Mouse (Mus musculus) hindbrain, embryonic 15.5 days (tissue): ENCODE measurements around the gene Parp3. TPM values are rescaled to one million over a fixed set of nuclear protein-coding genes. Genes with fewer than 3 reads are reported as not detected.
A peak's percentile ranks its signal among the peaks of the same experiment; 100 is the strongest.

Experiments used
- ATAC-seq: fragments of 200-750 bp; cut with Nextera tagmentation; 2 replicates; pipeline ENCODE4 v1.8.0; 2017; ENCODE audit warnings: low read depth, moderate number of reproducible peaks, moderate TSS enrichment; ENCODE audit not compliant: low FRiP score
- H3K27ac ChIP-seq: fragments of 300-500 bp; sonication (generic); replicated peaks from 2 replicates; pipeline ENCODE4 v1.5.1; 2015; ENCODE audit warnings: mild to moderate bottlenecking, inconsistent platforms
- H3K27me3 ChIP-seq: fragments of 300-500 bp; sonication (generic); 2 replicates; pipeline ENCODE4 v1.6.1; 2015; ENCODE audit warnings: control low read depth, inconsistent platforms
- H3K36me3 ChIP-seq: fragments of 300-500 bp; sonication (generic); 2 replicates; pipeline ENCODE4 v1.6.1; 2015; ENCODE audit warnings: control low read depth, inconsistent platforms
- H3K4me1 ChIP-seq: fragments of 300-500 bp; sonication (generic); replicated peaks from 2 replicates; pipeline ENCODE4 v1.6.1; 2015; ENCODE audit warnings: control low read depth, inconsistent platforms
- H3K4me2 ChIP-seq: fragments of 300-500 bp; sonication (generic); 2 replicates; pipeline ENCODE4 v1.6.1; 2015; ENCODE audit warnings: moderate library complexity, mild to moderate bottlenecking, inconsistent platforms
- H3K4me3 ChIP-seq: fragments of 300-500 bp; sonication (generic); 2 replicates; pipeline ENCODE4 v1.5.1; 2015; ENCODE audit warnings: mild to moderate bottlenecking, inconsistent platforms
- H3K9ac ChIP-seq: fragments of 300-500 bp; sonication (generic); 2 replicates; pipeline ENCODE4 v1.6.1; 2015; ENCODE audit warnings: inconsistent platforms
- H3K9me3 ChIP-seq: fragments of 300-500 bp; sonication (generic); 2 replicates; pipeline ENCODE4 v1.6.1; 2016; ENCODE audit warnings: control low read depth, inconsistent platforms
- WGBS: fragments of 180-500 bp; shearing (Covaris S2); methylation state at CpG from one replicate; pipeline ENCODE4 v1.1.7; 2015; 5-methylcytosine and 5-hydroxymethylcytosine counted together
- polyA plus RNA-seq: library from polyadenylated mRNA; unstranded; fragments of >200 nt; fragmentation: Nextera tagmentation; extraction: Ambion mirVana; gene quantifications from 2 replicates; pipeline ENCODE4 v1.2.1, GENCODE M21; 2015

Parp3 gene
- polyA plus RNA-seq, 1 experiment from 2014 or later = 0.89 TPM

- H3K4me3 ChIP-seq = no peak overlapping the region
- H3K9me3 ChIP-seq = no peaks in the 10 kb centered on the region
- H3K9ac ChIP-seq = no peak overlapping the region
- no peaks in the 10 kb centered on the region for H3K36me3 ChIP-seq
- H3K4me2 ChIP-seq = no peak overlapping the region
- no peak for ATAC-seq
- WGBS = 60% methylated on average over 4 of the region's 4 CpGs
- no peaks in the 10 kb centered on the region for H3K27me3 ChIP-seq
- no peak overlapping the region for H3K27ac ChIP-seq
- H3K4me1 ChIP-seq = peaks cover 30% of the 10 kb centered on the region
Measured at GRCm38 (mm10) chr9:106444836-106445235, 31.9 kb downstream of the Parp3 start.

- Histone ChIP-seq H3K36me3 (no peaks in the 10 kb centered on the region), H3K9me3 (no peaks in the 10 kb centered on the region), H3K9ac (no peak overlapping the region), H3K4me1 (peaks cover 26% of the 10 kb centered on the region), H3K4me2 (no peak overlapping the region), H3K27me3 (no peaks in the 10 kb centered on the region), H3K27ac (no peak overlapping the region), H3K4me3 (no peak overlapping the region)
- WGBS = 78% methylated on average over 5 of the region's 5 CpGs
- no peak for ATAC-seq
Measured at GRCm38 (mm10) chr9:106442680-106443079, 34.1 kb downstream of the Parp3 start.

- peaks cover 24% of the 10 kb centered on the region for H3K4me1 ChIP-seq
- no peak overlapping the region for H3K4me3 ChIP-seq
- H3K9me3 ChIP-seq = no peaks in the 10 kb centered on the region
- H3K36me3 ChIP-seq = peaks cover 20% of the 10 kb centered on the region
- H3K4me2 ChIP-seq = no peak overlapping the region
- no peaks in the 10 kb centered on the region for H3K27me3 ChIP-seq
- WGBS = 87% methylated on average over 9 of the region's 9 CpGs
- no peak overlapping the region for H3K27ac ChIP-seq
- ATAC-seq = no peak
- H3K9ac ChIP-seq = no peak overlapping the region
Measured at GRCm38 (mm10) chr9:106436566-106436965, 40.2 kb downstream of the Parp3 start.

GRCm38 (mm10) chr9:106433389-106433788 lies 43.4 kb downstream of the Parp3 start:
- no peaks in the 10 kb centered on the region for H3K27me3 ChIP-seq
- no peaks in the 10 kb centered on the region for H3K9me3 ChIP-seq
- no peak overlapping the region for H3K4me3 ChIP-seq
- H3K4me2 ChIP-seq = no peak overlapping the region
- H3K9ac ChIP-seq = no peak overlapping the region
- ATAC-seq = no peak
- 76% methylated on average over 7 of the region's 7 CpGs for WGBS
- H3K36me3 ChIP-seq = peaks cover 23% of the 10 kb centered on the region
- H3K27ac ChIP-seq = no peak overlapping the region
- peaks cover 28% of the 10 kb centered on the region for H3K4me1 ChIP-seq

- H3K9ac ChIP-seq = peak overlapping the region; percentile 90
- 5% methylated on average over 4 of the region's 4 CpGs for WGBS
- ATAC-seq = no peak
- peaks cover 23% of the 10 kb centered on the region for H3K36me3 ChIP-seq
- H3K4me3 ChIP-seq = peak overlapping the region; percentile 78
- peak overlapping the region; percentile 79 for H3K4me2 ChIP-seq
- no peaks in the 10 kb centered on the region for H3K27me3 ChIP-seq
- peaks cover 16% of the 10 kb centered on the region for H3K4me1 ChIP-seq
- H3K9me3 ChIP-seq = no peaks in the 10 kb centered on the region
- H3K27ac ChIP-seq = peak overlapping the region; percentile 90
Measured at GRCm38 (mm10) chr9:106430015-106430264, 46.8 kb downstream of the Parp3 start.

GRCm38 (mm10) chr9:106429221-106430014 lies 47.3 kb downstream of the Parp3 start, which contains the start of gene Rpl29:
Gene Rpl29, plus strand, starts transcription at chr9:106429454.
- peak within 1 kb of the TSS; percentile 79 for H3K4me2 ChIP-seq

GRCm38 (mm10) chr9:106428719-106429220 lies 48.0 kb downstream of the Parp3 start:
- Histone ChIP-seq H3K27me3 (no peaks in the 10 kb centered on the region), H3K27ac (peak overlapping the region; percentile 90), H3K9me3 (no peaks in the 10 kb centered on the region), H3K36me3 (peaks cover 20% of the 10 kb centered on the region), H3K4me1 (peaks cover 16% of the 10 kb centered on the region), H3K4me3 (peak overlapping the region; percentile 78), H3K4me2 (peak overlapping the region; percentile 79), H3K9ac (peak overlapping the region; percentile 51)
- WGBS = 11% methylated on average over 11 of the region's 11 CpGs
- peak; percentile 69 for ATAC-seq

More at GRCm38 (mm10) chr9:106429221-106430014, 47.3 kb downstream of the Parp3 start, which contains the start of gene Rpl29:
- peak within 1 kb of the TSS; percentile 90 for H3K9ac ChIP-seq
- H3K27me3 ChIP-seq = no peaks in the 10 kb centered on the region
- ATAC-seq = peak; percentile 92
- peaks cover 23% of the 10 kb centered on the region for H3K36me3 ChIP-seq
- under 1% methylated on average over 55 of the region's 55 CpGs for WGBS
- no peaks in the 10 kb centered on the region for H3K9me3 ChIP-seq
- peak within 1 kb of the TSS; percentile 78 for H3K4me3 ChIP-seq
- peak within 1 kb of the TSS; percentile 90 for H3K27ac ChIP-seq
- H3K4me1 ChIP-seq = peaks cover 16% of the 10 kb centered on the region

- no peak overlapping the region for H3K27ac ChIP-seq
- H3K4me3 ChIP-seq = no peak overlapping the region
- peaks cover 34% of the 10 kb centered on the region for H3K4me1 ChIP-seq
- peaks cover 7% of the 10 kb centered on the region; the same call in 1 of the 2 replicates for H3K27me3 ChIP-seq
- H3K9ac ChIP-seq = no peak overlapping the region; the same call in 1 of the 2 replicates
- peak overlapping the region; percentile 41 for H3K4me2 ChIP-seq
- H3K9me3 ChIP-seq = no peaks in the 10 kb centered on the region
- WGBS = 0% methylated on average over 3 of the region's 3 CpGs
- no peaks in the 10 kb centered on the region for H3K36me3 ChIP-seq
- peak; percentile 74 for ATAC-seq
Measured at GRCm38 (mm10) chr9:106421865-106422160, 54.9 kb downstream of the Parp3 start.

GRCm38 (mm10) chr9:106421033-106421864 lies 55.5 kb downstream of the Parp3 start:
- H3K27ac ChIP-seq = no peak overlapping the region
- peaks cover 34% of the 10 kb centered on the region for H3K4me1 ChIP-seq
- WGBS = 8% methylated on average over 17 of the region's 18 CpGs
- peak overlapping the region; percentile 41 for H3K4me2 ChIP-seq
- no peaks in the 10 kb centered on the region for H3K36me3 ChIP-seq
- peak; percentile 43 for ATAC-seq
- H3K9me3 ChIP-seq = no peaks in the 10 kb centered on the region
- H3K27me3 ChIP-seq = peaks cover 7% of the 10 kb centered on the region; the same call in 1 of the 2 replicates
- no peak overlapping the region for H3K4me3 ChIP-seq
- H3K9ac ChIP-seq = no peak overlapping the region; the same call in 1 of the 2 replicates

- 6% methylated on average over 2 of the region's 2 CpGs for WGBS
- Histone ChIP-seq H3K27ac (no peak overlapping the region), H3K4me3 (no peak overlapping the region), H3K27me3 (peaks cover 7% of the 10 kb centered on the region; the same call in 1 of the 2 replicates), H3K4me2 (peak overlapping the region; percentile 41), H3K9me3 (no peaks in the 10 kb centered on the region), H3K9ac (no peak overlapping the region), H3K4me1 (peaks cover 34% of the 10 kb centered on the region), H3K36me3 (no peaks in the 10 kb centered on the region)
- ATAC-seq = no peak
Measured at GRCm38 (mm10) chr9:106420608-106421007, 56.1 kb downstream of the Parp3 start.
